Mouse (Mus musculus) midbrain, postnatal 0 days (tissue): ENCODE measurements around the gene Gm9970. TPM values are rescaled to one million over a fixed set of nuclear protein-coding genes. Genes with fewer than 3 reads are reported as not detected.

Experiments used
- ATAC-seq: fragments of 200-750 bp; cut with Nextera tagmentation; 2 replicates; pipeline ENCODE4 v1.8.0; 2017; ENCODE audit warnings: moderate number of reproducible peaks, mild to moderate bottlenecking, moderate TSS enrichment, moderate library complexity; ENCODE audit not compliant: low FRiP score
- DNase-seq: peaks from one replicate; pipeline ENCODE4 v3.0.0-alpha.2; 2015; ENCODE audit warnings: low spot score
- H3K27ac ChIP-seq: fragments of 300-500 bp; sonication (generic); 2 replicates; pipeline ENCODE4 v1.5.1; 2014; ENCODE audit warnings: low read depth, mild to moderate bottlenecking, low read length, mixed read lengths
- H3K27me3 ChIP-seq: fragments of 300-500 bp; sonication (generic); 2 replicates; pipeline ENCODE4 v1.6.1; 2014; ENCODE audit warnings: low read length, control low read depth, mixed read lengths; ENCODE audit not compliant: insufficient read depth
- H3K36me3 ChIP-seq: fragments of 300-500 bp; sonication (generic); 2 replicates; pipeline ENCODE4 v1.6.1; 2014; ENCODE audit warnings: low read length, control low read depth, mixed read lengths; ENCODE audit not compliant: insufficient read depth
- H3K4me1 ChIP-seq: fragments of 300-500 bp; sonication (generic); 2 replicates; pipeline ENCODE4 v1.6.1; 2014; ENCODE audit warnings: mild to moderate bottlenecking, control low read depth, antibody characterized with exemption, low read length, mixed read lengths; ENCODE audit not compliant: insufficient read depth
- H3K4me2 ChIP-seq: fragments of 300-500 bp; sonication (generic); 2 replicates; pipeline ENCODE4 v1.6.1; 2014; ENCODE audit warnings: low read depth, mild to moderate bottlenecking, low read length, mixed read lengths; ENCODE audit not compliant: poor library complexity, severe bottlenecking
- H3K4me3 ChIP-seq: fragments of 300-500 bp; sonication (generic); 2 replicates; pipeline ENCODE4 v1.5.1; 2014; ENCODE audit warnings: low read depth, mild to moderate bottlenecking, low read length, moderate library complexity
- H3K9ac ChIP-seq: fragments of 300-500 bp; sonication (generic); replicated peaks from 2 replicates; pipeline ENCODE4 v1.6.1; 2014; ENCODE audit warnings: mild to moderate bottlenecking, low read length, moderate library complexity, mixed read lengths; ENCODE audit not compliant: poor library complexity, severe bottlenecking
- H3K9me3 ChIP-seq: fragments of 300-500 bp; sonication (generic); 2 replicates; pipeline ENCODE4 v1.6.1; 2016; ENCODE audit warnings: low read length, control low read depth
- CTCF ChIP-seq: IDR thresholded peaks from 2 replicates; pipeline ENCODE4 v1.5.1; 2016; ENCODE audit warnings: antibody characterized with exemption, mild to moderate bottlenecking
- WGBS: fragments of 180-500 bp; shearing (Covaris S2); extraction: QIAGEN DNeasy Blood & Tissue Kit; methylation state at CpG from one replicate; pipeline ENCODE4 v1.1.7; 2014; 5-methylcytosine and 5-hydroxymethylcytosine counted together
- polyA plus RNA-seq: library from polyadenylated mRNA; unstranded; fragments of >200 nt; fragmentation: Nextera tagmentation; extraction: Ambion mirVana; gene quantifications from 2 replicates; pipeline ENCODE4 v1.2.1, GENCODE M21; 2015
- total RNA-seq: library from RNA; depleted of rRNA; stranded (reverse); fragments of >200 nt; gene quantifications from 2 replicates; pipeline ENCODE4 v1.2.3, GENCODE M21; 2014

The Gm9970 gene
- total and polyA plus RNA-seq, 2 experiments from 2014 or later, result 0.93 TPM; not detected in 1

DNA sequence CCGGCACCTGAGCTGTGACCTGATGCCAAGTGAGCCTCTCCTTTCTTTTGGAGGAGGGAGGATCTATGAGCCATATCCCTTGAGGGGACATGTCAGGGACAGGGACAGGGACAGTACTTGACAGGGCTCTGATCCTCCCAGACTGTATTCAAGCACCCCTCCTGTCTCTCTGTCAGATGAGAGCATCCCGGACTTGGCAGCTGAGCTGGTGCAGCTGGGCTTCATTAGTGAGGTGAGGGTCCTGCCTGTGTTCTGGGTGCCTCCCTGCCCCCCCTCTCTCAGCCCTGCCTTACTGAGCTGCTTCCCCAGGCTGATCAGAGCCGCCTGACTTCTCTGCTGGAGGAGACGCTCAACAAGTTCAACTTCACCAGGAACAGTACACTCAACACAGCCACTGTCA is 9.7 kb upstream of the Gm9970 start:
- peaks cover 66% of the 10 kb centered on the region for H3K36me3 ChIP-seq
- no peak overlapping the region for H3K27ac ChIP-seq
- 0 out of 2 replicates have a peak, but pooled peaks cover 4% of the 10 kb centered on the region for H3K4me1 ChIP-seq
- DNase-seq (peak; percentile 14), ATAC-seq (0 out of 2 replicates have a peak, but pooled peaks have one; percentile 4)
- H3K27me3 ChIP-seq, result no peaks in the 10 kb centered on the region
- H3K9me3 ChIP-seq, result no peaks in the 10 kb centered on the region
- H3K4me2 ChIP-seq, result no peak overlapping the region
- no peak for TF ChIP-seq CTCF
- H3K9ac ChIP-seq, result no peak overlapping the region
- 65% methylated on average over 4 of the region's 4 CpGs for WGBS
- no peak overlapping the region for H3K4me3 ChIP-seq

DNA sequence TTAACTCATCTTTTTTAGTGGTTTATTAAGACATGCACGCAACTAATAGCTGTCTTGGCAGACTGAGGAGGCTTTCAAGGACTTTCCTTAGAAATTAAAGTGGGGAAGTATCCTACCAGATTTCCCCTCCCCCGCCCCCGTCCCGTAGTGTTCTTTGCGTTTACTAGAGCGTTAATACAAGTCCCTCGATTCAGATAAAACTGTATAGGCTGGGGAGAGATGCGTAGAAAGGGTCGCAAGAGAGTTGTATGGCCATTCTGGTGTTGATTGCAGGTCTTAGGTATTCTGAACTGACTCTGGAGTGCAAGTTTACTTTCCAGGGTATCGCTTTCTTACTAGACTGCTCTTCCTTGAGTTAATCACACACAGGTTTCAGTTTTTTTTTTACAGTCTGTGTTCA is 1.2 kb upstream of the Gm9970 start:
- ATAC-seq (no peak), DNase-seq (no peak)
- peak overlapping the region; percentile 93; the same call in 1 of the 2 replicates for H3K27ac ChIP-seq
- H3K9me3 ChIP-seq, result no peaks in the 10 kb centered on the region
- H3K4me3 ChIP-seq, result peak overlapping the region; percentile 93
- H3K4me1 ChIP-seq, result 0 out of 2 replicates have a peak, but pooled peaks cover 5% of the 10 kb centered on the region
- 21% methylated on average over 10 of the region's 10 CpGs for WGBS
- H3K36me3 ChIP-seq, result peaks cover 31% of the 10 kb centered on the region
- peak overlapping the region; percentile 59 for H3K4me2 ChIP-seq
- no peak for TF ChIP-seq CTCF
- H3K9ac ChIP-seq, result peak overlapping the region; percentile 97; the same call in 1 of the 2 replicates
- no peaks in the 10 kb centered on the region for H3K27me3 ChIP-seq

DNA sequence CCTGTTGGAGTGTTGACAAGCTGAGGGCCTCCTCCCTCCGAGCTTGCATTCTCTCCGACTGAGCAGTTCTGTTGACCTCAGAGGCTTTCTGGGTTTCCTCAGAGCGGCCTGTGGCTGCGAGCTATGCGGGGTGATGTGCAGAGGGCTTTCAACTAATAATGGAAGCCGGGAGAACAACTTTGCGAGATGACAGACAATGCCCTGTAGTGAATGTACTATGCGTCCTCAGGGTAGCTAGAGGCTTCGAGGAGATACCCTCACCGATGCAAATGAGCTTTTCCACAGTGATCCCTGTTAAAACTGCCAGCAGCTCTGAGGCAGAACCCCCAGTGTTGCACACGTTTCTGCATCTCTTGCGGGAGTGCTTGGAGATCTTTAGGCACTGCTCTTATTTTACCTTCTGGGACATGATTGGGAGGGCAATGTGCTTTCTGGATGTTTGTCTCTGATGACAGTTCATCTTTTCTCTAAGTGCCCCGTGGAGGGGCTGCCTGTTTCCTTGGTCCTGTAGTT is 546 bp upstream of the Gm9970 start:
- Histone ChIP-seq H3K9me3 (no peaks in the 10 kb centered on the region), H3K4me1 (0 out of 2 replicates have a peak, but pooled peaks cover 5% of the 10 kb centered on the region), H3K36me3 (peaks cover 25% of the 10 kb centered on the region), H3K4me3 (peak overlapping the region; percentile 93), H3K9ac (peak overlapping the region; percentile 97), H3K27me3 (no peaks in the 10 kb centered on the region), H3K27ac (peak overlapping the region; percentile 93), H3K4me2 (peak overlapping the region; percentile 59)
- no peak for TF ChIP-seq CTCF
- ATAC-seq, result no peak
- DNase-seq, result no peak
- 0% methylated on average over 13 of the region's 13 CpGs for WGBS

DNA sequence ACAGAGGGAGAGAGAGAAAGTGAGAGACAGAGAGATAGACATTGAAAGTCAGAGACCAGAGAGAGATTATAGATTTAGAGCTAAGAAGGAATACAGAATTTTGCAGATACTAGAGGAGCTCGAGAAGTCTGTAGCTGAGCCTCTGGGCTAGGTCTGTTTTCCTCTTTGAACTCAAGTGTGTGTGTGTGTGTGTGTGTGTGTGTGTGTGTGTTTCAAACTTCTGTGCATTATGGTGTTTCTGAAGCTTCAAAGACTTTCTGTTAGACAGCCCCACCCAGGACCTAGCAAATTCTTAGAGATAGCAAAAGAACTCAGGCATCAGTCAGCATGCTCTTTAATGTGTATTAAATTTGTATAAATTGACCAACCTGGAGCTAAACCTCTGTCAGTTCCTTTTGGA is 14.4 kb downstream of the Gm9970 start:
- Histone ChIP-seq H3K9me3 (no peaks in the 10 kb centered on the region), H3K4me2 (no peak overlapping the region), H3K4me3 (no peak overlapping the region), H3K36me3 (no peaks in the 10 kb centered on the region), H3K9ac (no peak overlapping the region), H3K4me1 (no peaks in the 10 kb centered on the region), H3K27me3 (no peaks in the 10 kb centered on the region), H3K27ac (no peak overlapping the region)
- no peak for ATAC-seq
- no peak for DNase-seq
- 56% methylated on average over 1 of the region's 1 CpGs for WGBS
- TF ChIP-seq CTCF, result no peak

DNA sequence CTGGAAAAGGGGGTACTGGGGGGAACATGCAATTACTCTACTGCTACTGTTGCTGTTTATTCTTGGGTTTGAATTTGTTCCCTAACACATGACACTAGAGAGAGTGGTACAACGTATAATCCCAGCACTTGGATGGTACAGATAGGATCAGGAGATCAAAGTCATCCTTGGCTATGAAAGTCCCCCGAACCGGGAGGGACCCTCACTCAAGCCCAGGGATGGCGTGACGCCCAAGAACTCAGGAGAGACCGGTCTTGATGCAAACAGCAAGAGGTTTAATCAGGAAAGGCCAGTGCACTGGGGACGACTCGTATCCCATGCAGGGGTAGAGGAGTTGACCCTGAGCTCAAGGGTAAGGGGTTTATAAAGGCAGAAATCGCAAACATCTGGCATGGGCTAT is 18.3 kb downstream of the Gm9970 start:
- no peak for DNase-seq
- H3K4me2 ChIP-seq, result no peak overlapping the region
- TF ChIP-seq CTCF, result no peak
- ATAC-seq, result no peak
- H3K27ac ChIP-seq, result no peak overlapping the region
- no peak overlapping the region for H3K4me3 ChIP-seq
- no peak overlapping the region for H3K9ac ChIP-seq
- WGBS, result 95% methylated on average over 9 of the region's 9 CpGs
- no peaks in the 10 kb centered on the region for H3K36me3 ChIP-seq
- no peaks in the 10 kb centered on the region for H3K9me3 ChIP-seq
- no peaks in the 10 kb centered on the region for H3K27me3 ChIP-seq
- H3K4me1 ChIP-seq, result no peaks in the 10 kb centered on the region

DNA sequence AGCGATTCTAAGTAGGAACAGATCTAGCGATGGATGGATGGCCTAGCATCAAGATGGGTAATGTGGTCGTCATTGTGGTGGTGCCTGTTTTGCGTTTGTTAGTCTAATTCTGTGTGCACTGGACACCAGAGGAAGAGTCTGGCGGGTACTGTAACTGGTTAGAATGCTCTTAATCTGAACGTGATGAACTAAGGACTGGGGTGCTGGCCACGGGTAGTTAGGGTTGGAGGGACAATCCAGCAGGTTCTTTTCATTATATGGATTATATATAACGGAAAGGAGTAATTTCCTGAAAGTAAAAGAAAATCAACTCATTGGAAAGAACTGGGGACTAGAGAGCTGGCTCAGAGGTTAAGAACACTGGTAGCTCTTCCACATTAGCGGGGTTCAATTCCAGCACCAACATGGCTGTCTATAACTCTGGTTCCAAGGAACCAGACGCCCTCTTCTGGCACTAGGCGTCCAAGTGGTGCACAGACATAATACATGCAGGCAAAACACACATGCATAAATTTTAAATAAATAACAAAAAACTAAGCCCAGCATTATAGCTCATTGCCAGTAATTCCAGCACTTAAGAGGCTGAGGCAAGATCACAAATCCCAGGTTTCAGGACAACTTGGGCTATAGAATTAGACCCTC is 19.6 kb downstream of the Gm9970 start:
- H3K27me3 ChIP-seq, result no peaks in the 10 kb centered on the region
- no peaks in the 10 kb centered on the region for H3K9me3 ChIP-seq
- H3K4me3 ChIP-seq, result peak overlapping the region; percentile 98
- H3K27ac ChIP-seq, result peak overlapping the region; percentile 96
- H3K9ac ChIP-seq, result peak overlapping the region; percentile 90
- H3K36me3 ChIP-seq, result no peaks in the 10 kb centered on the region
- peak overlapping the region; percentile 78 for H3K4me2 ChIP-seq
- ATAC-seq, result peak; percentile 42
- DNase-seq, result peak; percentile 88
- no peaks in the 10 kb centered on the region for H3K4me1 ChIP-seq
- WGBS, result 9% methylated on average over 11 of the region's 11 CpGs
- peak; percentile 81 for TF ChIP-seq CTCF
